Mouse (Mus musculus): Measurements from ENCODE around the gene Wwc1. TPM values are rescaled to one million over a fixed set of nuclear protein-coding genes. Genes with fewer than 3 reads are reported as not detected.

Wwc1 gene
- total and polyA plus RNA-seq, 2 experiments from 2014 or later: 13.8 to 21.2 TPM

- no peak for ATAC-seq
- Histone ChIP-seq H3K27ac (ENCODE audit: low read depth, low read length) (no peak overlapping the region), H3K4me1 (ENCODE audit: insufficient read depth) (peaks cover 19% of the 10 kb centered on the region), H3K27me3 (ENCODE audit: insufficient read depth, low read length) (no peaks in the 10 kb centered on the region), H3K9ac (no peak overlapping the region), H3K4me3 (ENCODE audit: low read depth, low read length) (no peak overlapping the region), H3K36me3 (ENCODE audit: insufficient read depth) (no peaks in the 10 kb centered on the region), H3K4me2 (ENCODE audit: low read depth) (no peak overlapping the region), H3K9me3 (ENCODE audit: low read length) (no peaks in the 10 kb centered on the region)
- no peak for TF ChIP-seq CTCF (IDR thresholded peaks at IDR 0.05; ENCODE audit: low read depth)
- no peak for DNase-seq
- WGBS: 84% methylated on average over 3 of the region's 3 CpGs
Measured at GRCm38 (mm10) chr11:35982734-35983133, 2.4 kb upstream of the Wwc1 start.

- TF ChIP-seq CTCF (IDR thresholded peaks at IDR 0.05; ENCODE audit: low read depth): no peak
- H3K4me3 ChIP-seq (ENCODE audit: low read depth, low read length): peak overlapping the region; percentile 74
- no peaks in the 10 kb centered on the region for H3K9me3 ChIP-seq (ENCODE audit: low read length)
- H3K4me1 ChIP-seq (ENCODE audit: insufficient read depth): peaks cover 24% of the 10 kb centered on the region
- ATAC-seq (peak; percentile 51), DNase-seq (peak; percentile 34)
- no peaks in the 10 kb centered on the region for H3K27me3 ChIP-seq (ENCODE audit: insufficient read depth, low read length)
- H3K36me3 ChIP-seq (ENCODE audit: insufficient read depth): no peaks in the 10 kb centered on the region
- 2% methylated on average over 37 of the region's 66 CpGs for WGBS
- peak overlapping the region; percentile 67 for H3K9ac ChIP-seq
- peak overlapping the region; percentile 81 for H3K27ac ChIP-seq (ENCODE audit: low read depth, low read length)
- peak overlapping the region; percentile 79 for H3K4me2 ChIP-seq (ENCODE audit: low read depth)
Measured at GRCm38 (mm10) chr11:35979733-35980410, 455 bp downstream of the Wwc1 start.

GRCm38 (mm10) chr11:35979266-35979732 is 1.0 kb downstream of the Wwc1 start:
- H3K27ac ChIP-seq (ENCODE audit: low read depth, low read length): 0 out of 2 replicates have a peak overlapping the region, but pooled peaks have one; percentile 81
- under 1% methylated on average over 12 of the region's 12 CpGs for WGBS
- peak overlapping the region; percentile 79 for H3K4me2 ChIP-seq (ENCODE audit: low read depth)
- DNase-seq: no peak
- H3K9me3 ChIP-seq (ENCODE audit: low read length): no peaks in the 10 kb centered on the region
- TF ChIP-seq CTCF (IDR thresholded peaks at IDR 0.05; ENCODE audit: low read depth): no peak
- H3K27me3 ChIP-seq (ENCODE audit: insufficient read depth, low read length): no peaks in the 10 kb centered on the region
- H3K4me1 ChIP-seq (ENCODE audit: insufficient read depth): peaks cover 24% of the 10 kb centered on the region
- peak overlapping the region; percentile 67 for H3K9ac ChIP-seq
- H3K36me3 ChIP-seq (ENCODE audit: insufficient read depth): no peaks in the 10 kb centered on the region
- peak overlapping the region; percentile 74 for H3K4me3 ChIP-seq (ENCODE audit: low read depth, low read length)
- no peak for ATAC-seq

- Histone ChIP-seq H3K9ac (no peak overlapping the region), H3K4me2 (ENCODE audit: low read depth) (peak overlapping the region; percentile 79), H3K4me3 (ENCODE audit: low read depth, low read length) (peak overlapping the region; percentile 19), H3K36me3 (ENCODE audit: insufficient read depth) (no peaks in the 10 kb centered on the region), H3K9me3 (ENCODE audit: low read length) (no peaks in the 10 kb centered on the region), H3K4me1 (ENCODE audit: insufficient read depth) (peaks cover 24% of the 10 kb centered on the region), H3K27ac (ENCODE audit: low read depth, low read length) (no peak overlapping the region), H3K27me3 (ENCODE audit: insufficient read depth, low read length) (no peaks in the 10 kb centered on the region)
- ATAC-seq (no peak), DNase-seq (no peak)
- TF ChIP-seq CTCF (IDR thresholded peaks at IDR 0.05; ENCODE audit: low read depth): no peak
- WGBS: 66% methylated on average over 3 of the region's 3 CpGs
Measured at GRCm38 (mm10) chr11:35977796-35978195, 2.5 kb downstream of the Wwc1 start.

DNA sequence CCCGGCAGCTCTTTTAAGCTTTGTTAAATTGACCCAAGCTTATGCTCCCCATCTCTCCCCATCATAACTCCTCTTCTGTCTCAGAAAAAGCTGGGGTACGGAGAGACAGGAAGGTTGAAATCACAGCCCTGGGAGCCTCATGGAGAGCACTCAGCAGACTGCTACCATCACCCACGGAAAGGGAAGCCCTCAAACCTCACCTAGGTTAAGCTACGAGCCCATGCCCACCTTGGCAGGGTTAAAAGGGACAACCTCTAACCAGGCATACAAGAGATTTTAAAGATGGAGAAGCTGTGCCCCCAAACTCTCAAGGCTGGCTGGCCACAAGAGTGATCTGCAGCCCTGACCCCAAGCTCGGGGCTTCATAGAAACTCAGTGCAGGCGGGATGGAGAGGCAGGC is 3.2 kb downstream of the Wwc1 start:
- 36% methylated on average over 6 of the region's 6 CpGs for WGBS
- H3K4me1 ChIP-seq (ENCODE audit: insufficient read depth): peaks cover 24% of the 10 kb centered on the region
- no peak overlapping the region for H3K27ac ChIP-seq (ENCODE audit: low read depth, low read length)
- DNase-seq: no peak
- H3K9me3 ChIP-seq (ENCODE audit: low read length): no peaks in the 10 kb centered on the region
- H3K4me3 ChIP-seq (ENCODE audit: low read depth, low read length): peak overlapping the region; percentile 19; the same call in 1 of the 2 replicates
- H3K27me3 ChIP-seq (ENCODE audit: insufficient read depth, low read length): no peaks in the 10 kb centered on the region
- no peaks in the 10 kb centered on the region for H3K36me3 ChIP-seq (ENCODE audit: insufficient read depth)
- peak overlapping the region; percentile 79 for H3K4me2 ChIP-seq (ENCODE audit: low read depth)
- no peak for ATAC-seq
- TF ChIP-seq CTCF (IDR thresholded peaks at IDR 0.05; ENCODE audit: low read depth): no peak
- H3K9ac ChIP-seq: 0 out of 2 replicates have a peak overlapping the region, but pooled peaks have one; percentile 10

DNA sequence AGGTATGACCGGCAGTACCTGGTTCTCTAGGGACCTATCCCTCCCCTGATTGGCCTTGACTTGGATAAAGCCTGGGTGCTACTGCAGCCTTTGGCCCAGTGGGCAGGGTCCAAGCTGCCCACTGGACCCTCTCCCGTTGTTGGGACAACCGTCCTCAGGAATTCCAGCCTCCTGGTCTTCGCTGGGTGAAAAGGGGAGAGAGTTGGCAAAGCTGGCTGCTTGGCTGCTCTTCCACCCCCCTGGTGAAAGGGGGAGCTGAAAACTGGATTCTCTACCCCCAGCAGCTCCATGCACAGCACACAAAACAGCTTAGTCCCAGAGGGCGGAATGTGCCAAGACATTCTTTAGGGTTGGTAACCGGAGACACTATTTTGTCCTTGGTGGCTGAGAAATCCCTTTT is 3.8 kb downstream of the Wwc1 start:
- Histone ChIP-seq H3K36me3 (ENCODE audit: insufficient read depth) (no peaks in the 10 kb centered on the region), H3K27ac (ENCODE audit: low read depth, low read length) (no peak overlapping the region), H3K9ac (no peak overlapping the region), H3K9me3 (ENCODE audit: low read length) (no peaks in the 10 kb centered on the region), H3K4me2 (ENCODE audit: low read depth) (peak overlapping the region; percentile 79), H3K4me3 (ENCODE audit: low read depth, low read length) (no peak overlapping the region), H3K4me1 (ENCODE audit: insufficient read depth) (peaks cover 24% of the 10 kb centered on the region), H3K27me3 (ENCODE audit: insufficient read depth, low read length) (no peaks in the 10 kb centered on the region)
- DNase-seq (peak; percentile 58), ATAC-seq (peak; percentile 61)
- TF ChIP-seq CTCF (IDR thresholded peaks at IDR 0.05; ENCODE audit: low read depth): no peak
- 15% methylated on average over 6 of the region's 6 CpGs for WGBS

GRCm38 (mm10) chr11:35974632-35975450 is 5.5 kb downstream of the Wwc1 start:
- no peak for ATAC-seq
- peaks cover 24% of the 10 kb centered on the region for H3K4me1 ChIP-seq (ENCODE audit: insufficient read depth)
- no peak overlapping the region for H3K27ac ChIP-seq (ENCODE audit: low read depth, low read length)
- no peak overlapping the region for H3K4me3 ChIP-seq (ENCODE audit: low read depth, low read length)
- H3K36me3 ChIP-seq (ENCODE audit: insufficient read depth): no peaks in the 10 kb centered on the region
- H3K27me3 ChIP-seq (ENCODE audit: insufficient read depth, low read length): no peaks in the 10 kb centered on the region
- DNase-seq: no peak
- TF ChIP-seq CTCF (IDR thresholded peaks at IDR 0.05; ENCODE audit: low read depth): no peak
- WGBS: 85% methylated on average over 6 of the region's 6 CpGs
- H3K9ac ChIP-seq: no peak overlapping the region
- H3K9me3 ChIP-seq (ENCODE audit: low read length): no peaks in the 10 kb centered on the region
- H3K4me2 ChIP-seq (ENCODE audit: low read depth): no peak overlapping the region
